Mouse (Mus musculus) liver, embryonic 14.5 days (tissue): ENCODE data around the gene Klhdc2.

Experiments used
- CTCF ChIP-seq: IDR thresholded peaks from 2 replicates; pipeline ENCODE4 v1.5.1; 2016; ENCODE audit warnings: antibody characterized with exemption, low read depth, control low read depth
- EP300 ChIP-seq: IDR thresholded peaks from 2 replicates; pipeline ENCODE4 v1.6.1; 2016; ENCODE audit warnings: antibody characterized with exemption, low read depth

- TF ChIP-seq CTCF (peak; percentile 35; the same call in 1 of the 2 replicates), EP300 (no peak)
Measured at GRCm38 (mm10) chr12:69298281-69298680, 1.8 kb downstream of the Klhdc2 start.
